In the genomic region with DNA sequence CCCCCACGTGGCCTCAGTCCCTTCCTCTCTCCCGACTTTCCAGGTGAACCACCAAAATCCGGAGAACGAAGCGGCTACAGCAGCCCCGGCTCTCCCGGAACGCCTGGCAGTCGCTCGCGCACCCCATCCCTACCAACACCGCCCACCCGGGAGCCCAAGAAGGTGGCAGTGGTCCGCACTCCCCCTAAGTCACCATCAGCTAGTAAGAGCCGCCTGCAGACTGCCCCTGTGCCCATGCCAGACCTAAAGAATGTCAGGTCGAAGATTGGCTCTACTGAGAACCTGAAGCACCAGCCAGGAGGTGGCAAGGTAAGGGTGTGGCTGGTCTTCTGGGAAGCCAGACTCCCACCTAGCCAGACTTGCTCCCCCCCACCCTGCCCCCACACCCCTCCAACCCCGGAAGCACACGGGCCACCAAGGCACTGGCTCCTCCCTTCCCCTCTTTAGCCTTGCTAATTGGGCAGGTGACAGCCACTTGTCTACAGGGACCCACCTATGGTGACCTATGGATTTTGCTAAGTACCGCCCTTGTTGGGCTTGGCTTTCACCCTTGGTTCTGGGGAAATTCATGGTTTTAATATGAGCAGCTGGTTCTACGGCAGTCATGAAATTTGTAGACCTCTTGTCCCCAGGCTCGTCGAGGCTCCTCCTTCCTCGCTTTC, we compare ENCODE assay signal across 10 mouse cellular contexts.
A peak's percentile ranks its signal among the peaks of the same experiment; 100 is the strongest.
DNase-seq lines count a peak whose midpoint lies in the region; ATAC-seq and TF ChIP-seq lines count a peak whose summit lies in the region.
"Had no signal": no experiment of that assay in that cellular context is flagged by ENCODE, and none has a peak within 500 bp of the region (broad histone marks: within the 10 kb centered on the region; RNA-seq: fewer than 3 reads in every experiment).

No protein-coding gene starts in this region.

- peaks cover 31% of the 10 kb centered on the region for H3K27me3 ChIP-seq in heart, embryonic 15.5 days
- H3K27me3 ChIP-seq in liver, postnatal 0 days (ENCODE audit: insufficient read depth, low read length), result 0 out of 2 replicates have a peak, but pooled peaks cover 6% of the 10 kb centered on the region
- H3K27me3 ChIP-seq in neural tube, embryonic 15.5 days (replicated peaks), result no peaks in the 10 kb centered on the region
- H3K27me3 ChIP-seq: hindbrain, embryonic 15.5 days had no signal

- DNase-seq in heart, adult 9 months (ENCODE audit: low spot score in 2 of 2), result no peak
- DNase-seq in ES-E14 (ENCODE audit: low read depth, low spot score), result no peak
- DNase-seq in liver, postnatal 0 days, result no peak
- no peak for DNase-seq in ovary, postnatal 10 days (ENCODE audit: low spot score)
- DNase-seq in layer of hippocampus, postnatal 14 days (ENCODE audit: low spot score in 2 of 2), result no peak

- 0 out of 2 replicates have a peak, but pooled peaks cover 3% of the 10 kb centered on the region for H3K4me1 ChIP-seq in heart, embryonic 15.5 days (replicated peaks)
- peaks cover 8 to 26% of the 10 kb centered on the region in 2 experiments for H3K4me1 ChIP-seq in ES-E14 (ENCODE audit: control insufficient read depth in 2 of 2, insufficient read depth in 2 of 2, low read length in 2 of 2, poor library complexity in 1 of 2)
- H3K4me1 ChIP-seq in liver, postnatal 0 days (ENCODE audit: insufficient read depth), result 0 out of 2 replicates have a peak, but pooled peaks cover 6% of the 10 kb centered on the region
- H3K4me1 ChIP-seq in neural tube, embryonic 15.5 days, result 0 out of 2 replicates have a peak, but pooled peaks cover 3% of the 10 kb centered on the region
- H3K4me1 ChIP-seq: hindbrain, embryonic 15.5 days had no signal

- H3K27ac ChIP-seq in heart, embryonic 15.5 days, result no peak overlapping the region
- H3K27ac ChIP-seq in ES-E14 (ENCODE audit: insufficient read depth, low read depth, low read length, poor library complexity, severe bottlenecking), result no peak overlapping the region
- H3K27ac ChIP-seq in liver, postnatal 0 days (ENCODE audit: low read depth), result no peak overlapping the region
- no peak overlapping the region for H3K27ac ChIP-seq in neural tube, embryonic 15.5 days (replicated peaks)
- H3K27ac ChIP-seq: hindbrain, embryonic 15.5 days had no signal

- peak overlapping the region; percentile 42 for H3K4me2 ChIP-seq in heart, embryonic 15.5 days
- H3K4me2 ChIP-seq in liver, postnatal 0 days (ENCODE audit: low read depth, low read length), result peak overlapping the region; percentile 60
- H3K4me2 ChIP-seq in neural tube, embryonic 15.5 days, result no peak overlapping the region
- H3K4me2 ChIP-seq: hindbrain, embryonic 15.5 days had no signal

- no peaks in the 10 kb centered on the region for H3K9me3 ChIP-seq in heart, embryonic 15.5 days (replicated peaks)
- H3K9me3 ChIP-seq in ES-E14 (ENCODE audit: control insufficient read depth, insufficient read depth, low read depth, low read length), result no peaks in the 10 kb centered on the region
- no peaks in the 10 kb centered on the region for H3K9me3 ChIP-seq in liver, postnatal 0 days (ENCODE audit: low read length)
- no peaks in the 10 kb centered on the region for H3K9me3 ChIP-seq in neural tube, embryonic 15.5 days (replicated peaks)
- H3K9me3 ChIP-seq: hindbrain, embryonic 15.5 days; megakaryocyte, embryonic 14.5 days had no signal

- 14% methylated on average over 23 of the region's 23 CpGs for WGBS in heart, embryonic 15.5 days
- 13% methylated on average over 23 of the region's 23 CpGs for WGBS in liver, postnatal 0 days (ENCODE audit: insufficient replicate concordance)
- WGBS in neural tube, embryonic 15.5 days, result 18% methylated on average over 23 of the region's 23 CpGs

- no peaks in the 10 kb centered on the region for H3K36me3 ChIP-seq in heart, embryonic 15.5 days
- no peaks in the 10 kb centered on the region for H3K36me3 ChIP-seq in ES-E14 (ENCODE audit: control insufficient read depth, insufficient read depth, low read length, poor library complexity, severe bottlenecking)
- no peaks in the 10 kb centered on the region for H3K36me3 ChIP-seq in liver, postnatal 0 days (replicated peaks; ENCODE audit: insufficient read depth, low read length)
- peaks cover 78% of the 10 kb centered on the region for H3K36me3 ChIP-seq in neural tube, embryonic 15.5 days

- no peak for TF ChIP-seq CTCF in liver, postnatal 0 days (IDR thresholded peaks at IDR 0.05; ENCODE audit: low read depth)

- ATAC-seq in heart, embryonic 15.5 days (replicated peaks; ENCODE audit: insufficient number of reproducible peaks, insufficient read depth, low FRiP score, low read depth), result no peak
- ATAC-seq in erythroid progenitor cell, adult 5-6 weeks (replicated peaks; ENCODE audit: low FRiP score, poor library complexity, severe bottlenecking), result peak; percentile 63
- peak; percentile 83 for ATAC-seq in liver, postnatal 0 days
- ATAC-seq in neural tube, embryonic 15.5 days (ENCODE audit: low FRiP score), result no peak

- no peak for TF ChIP-seq EP300 in liver, postnatal 0 days (IDR thresholded peaks at IDR 0.05; ENCODE audit: low read depth)

- H3K9ac ChIP-seq in heart, embryonic 15.5 days, result no peak overlapping the region
- H3K9ac ChIP-seq in ES-E14 (ENCODE audit: insufficient read depth, low read depth, low read length, poor library complexity, severe bottlenecking), result peak overlapping the region; percentile 9; the same call in 1 of the 2 replicates
- H3K9ac ChIP-seq in liver, postnatal 0 days (replicated peaks), result no peak overlapping the region
- no peak overlapping the region for H3K9ac ChIP-seq in neural tube, embryonic 15.5 days (replicated peaks)
- H3K9ac ChIP-seq: hindbrain, embryonic 15.5 days had no signal

- in situ Hi-C loops in ES-E14 (cut with MboI; ENCODE audit: low sequenced_read_pairs in 2 of 2, unreplicated experiment in 2 of 2), result no loop called here

- H3K4me3 ChIP-seq in heart, embryonic 15.5 days, result peak overlapping the region; percentile 14; the same call in 1 of the 2 replicates
- H3K4me3 ChIP-seq in ES-E14 (ENCODE audit: insufficient read depth in 1 of 2, low read depth in 1 of 2, low read length in 2 of 2, poor library complexity in 1 of 2, severe bottlenecking in 1 of 2), result peak overlapping the region; percentile 8 to 24; a peak in 2 of 4 replicates
- H3K4me3 ChIP-seq in liver, postnatal 0 days (ENCODE audit: low read depth, low read length), result peak overlapping the region; percentile 35
- no peak overlapping the region for H3K4me3 ChIP-seq in neural tube, embryonic 15.5 days (replicated peaks)
- H3K4me3 ChIP-seq: hindbrain, embryonic 15.5 days; megakaryocyte, embryonic 14.5 days had no signal

TF ChIP-seq in ES-E14, 5 proteins besides CTCF, POLR2A, EP300 and RAD21:
- TF ChIP-seq CHD2 (IDR thresholded peaks at IDR 0.05; ENCODE audit: low read depth, low read length), result no peak
- no peak for TF ChIP-seq MAFK (IDR thresholded peaks at IDR 0.05; ENCODE audit: insufficient read depth, low read depth, low read length)
- TF ChIP-seq ZNF384 (IDR thresholded peaks at IDR 0.05; ENCODE audit: low read depth, low read length), result no peak
- no peak for TF ChIP-seq HCFC1 (IDR thresholded peaks at IDR 0.05; ENCODE audit: borderline replicate concordance, insufficient read depth, low read length)
- TF ChIP-seq ZC3H11A (IDR thresholded peaks at IDR 0.05; ENCODE audit: borderline replicate concordance, low read depth, low read length), result no peak
TF ChIP-seq in ES-E14: peak in this region for 0.

Comparison
In these comparisons a context has a peak if more than half of its experiments do, and no peak if none do; other contexts are left out.
1. ATAC-seq: peak in erythroid progenitor cell, adult 5-6 weeks (single experiment) and liver, postnatal 0 days (single experiment); none in heart, embryonic 15.5 days (single experiment) and neural tube, embryonic 15.5 days (single experiment).